ENCODE assay signal across 8 mouse cellular contexts in genomic region chr2:31194356-31195021, GRCm38 (mm10). TPM values are rescaled to one million over a fixed set of nuclear protein-coding genes. Genes with fewer than 3 reads are reported as not detected.
A peak's percentile ranks its signal among the peaks of the same experiment; 100 is the strongest.
DNase-seq lines count a peak whose midpoint lies in the region; ATAC-seq and TF ChIP-seq lines count a peak whose summit lies in the region.

No protein-coding gene starts in this region.

- DNase-seq in heart, adult 18-20 months, result peak; percentile 42 to 76
- no peak for DNase-seq in heart, postnatal 25 days (ENCODE audit: low spot score)
- peak; percentile 49 for DNase-seq in A20 (ENCODE audit: low read depth, low spot score)
- DNase-seq in fibroblast of lung, adult 2 months (ENCODE audit: low read depth), result peak; percentile 6
- DNase-seq in midbrain, postnatal 0 days (ENCODE audit: low spot score), result peak; percentile 80
- no peak for DNase-seq in gastrocnemius, adult 8-10 months (ENCODE audit: low spot score in 2 of 2)

- no peak overlapping the region for H3K27ac ChIP-seq in bone marrow, adult 2 months (ENCODE audit: control insufficient read depth, insufficient read depth, low read depth, low read length, poor library complexity)
- no peak overlapping the region for H3K27ac ChIP-seq in intestine, postnatal 0 days (ENCODE audit: low read depth, low read length)
- no peak overlapping the region for H3K27ac ChIP-seq in midbrain, postnatal 0 days (ENCODE audit: low read depth, low read length)

- H3K9me3 ChIP-seq in intestine, postnatal 0 days (ENCODE audit: control insufficient read depth), result no peaks in the 10 kb centered on the region
- no peaks in the 10 kb centered on the region for H3K9me3 ChIP-seq in midbrain, postnatal 0 days (ENCODE audit: low read length)

- TF ChIP-seq CTCF in bone marrow, adult 2 months (IDR thresholded peaks at IDR 0.05; ENCODE audit: control insufficient read depth, insufficient read depth, low read length), result peak; percentile 69
- peak; percentile 86 for TF ChIP-seq CTCF in intestine, postnatal 0 days (IDR thresholded peaks at IDR 0.05; ENCODE audit: low read depth)
- peak; percentile 89 for TF ChIP-seq CTCF in midbrain, postnatal 0 days (IDR thresholded peaks at IDR 0.05)

- H3K27me3 ChIP-seq in intestine, postnatal 0 days (replicated peaks; ENCODE audit: control insufficient read depth, insufficient read depth, low read length), result no peaks in the 10 kb centered on the region
- no peaks in the 10 kb centered on the region for H3K27me3 ChIP-seq in midbrain, postnatal 0 days (ENCODE audit: insufficient read depth, low read length)

- H3K9ac ChIP-seq in intestine, postnatal 0 days (ENCODE audit: low read depth, low read length), result no peak overlapping the region
- no peak overlapping the region for H3K9ac ChIP-seq in midbrain, postnatal 0 days (replicated peaks; ENCODE audit: low read length, poor library complexity, severe bottlenecking)

- intact Hi-C loops in heart, postnatal 25 days (cut with DNase I), result loop anchor here (1.0 to 2.0 kb wide), 3 partner anchors 97 to 188 kb away; no protein-coding TSS in a partner anchor

- no peak overlapping the region for H3K4me3 ChIP-seq in bone marrow, adult 2 months (replicated peaks; ENCODE audit: control insufficient read depth, low read depth, low read length)
- no peak overlapping the region for H3K4me3 ChIP-seq in intestine, postnatal 0 days (ENCODE audit: low read depth, low read length)
- no peak overlapping the region for H3K4me3 ChIP-seq in midbrain, postnatal 0 days (ENCODE audit: low read depth, low read length)

- H3K36me3 ChIP-seq in intestine, postnatal 0 days (ENCODE audit: control insufficient read depth, insufficient read depth), result peaks cover 74% of the 10 kb centered on the region
- peaks cover 42% of the 10 kb centered on the region for H3K36me3 ChIP-seq in midbrain, postnatal 0 days (ENCODE audit: insufficient read depth, low read length)

- 0 out of 2 replicates have a peak, but pooled peaks have one; percentile 14 for ATAC-seq in intestine, postnatal 0 days
- peak; percentile 44; the same call in 1 of the 2 replicates for ATAC-seq in midbrain, postnatal 0 days (ENCODE audit: low FRiP score)

- TF ChIP-seq POLR2A in bone marrow, adult 2 months (IDR thresholded peaks at IDR 0.05; ENCODE audit: borderline replicate concordance, control insufficient read depth, low read depth, low read length), result no peak

- no peak overlapping the region for H3K4me2 ChIP-seq in intestine, postnatal 0 days (replicated peaks; ENCODE audit: low read depth)
- no peak overlapping the region for H3K4me2 ChIP-seq in midbrain, postnatal 0 days (ENCODE audit: low read depth, low read length, poor library complexity, severe bottlenecking)

- no peaks in the 10 kb centered on the region for H3K4me1 ChIP-seq in bone marrow, adult 2 months (ENCODE audit: control insufficient read depth, insufficient read depth, low read length)
- no peaks in the 10 kb centered on the region for H3K4me1 ChIP-seq in intestine, postnatal 0 days (replicated peaks; ENCODE audit: control insufficient read depth, insufficient read depth, low read length)
- H3K4me1 ChIP-seq in midbrain, postnatal 0 days (ENCODE audit: insufficient read depth, low read length), result no peaks in the 10 kb centered on the region

- 67% methylated on average over 7 of the region's 7 CpGs for WGBS in bone marrow, adult 2 months
- 70% methylated on average over 7 of the region's 7 CpGs for WGBS in intestine, postnatal 0 days
- WGBS in midbrain, postnatal 0 days, result 67% methylated on average over 7 of the region's 7 CpGs

RNA-seq across cellular contexts. Expression of gene Gpr107, which starts 42.4 kb away (rescaled TPM):
- 10 to 100 TPM; 26.2 to 27.4 TPM for total RNA-seq in heart, adult 18-20 months (2021)
- 10 to 100 TPM; 33.1 to 35.1 TPM for total RNA-seq in heart, postnatal 25 days (2021)
- 21.0 and 27.9 TPM in 2 replicates for polyA plus RNA-seq in bone marrow, adult 2 months (2011; ENCODE audit: insufficient read depth, insufficient read length, low replicate concordance, missing spikeins)
- polyA plus RNA-seq in intestine, postnatal 0 days (2015; fragmentation: Nextera tagmentation; extraction: Ambion mirVana), result 46.8 and 48.3 TPM in 2 replicates
- total RNA-seq in midbrain, postnatal 0 days (2014; rRNA removed), result 46.7 and 47.3 TPM in 2 replicates
- 30.9 and 31.6 TPM in 2 replicates for polyA plus RNA-seq in midbrain, postnatal 0 days (2015; fragmentation: Nextera tagmentation; extraction: Ambion mirVana)
- 10 to 100 TPM; 23.1 to 26.2 (median 24.2) TPM for total RNA-seq in gastrocnemius, adult 8-10 months (2022)

RNA-seq across cellular contexts. Expression of gene Ncs1, which starts 51.1 kb away (rescaled TPM):
- total RNA-seq in heart, adult 18-20 months (2021), result 10 to 100 TPM; 12.2 to 12.7 TPM
- total RNA-seq in heart, postnatal 25 days (2021), result 10 to 100 TPM; 11.3 to 11.6 TPM
- polyA plus RNA-seq in bone marrow, adult 2 months (2011; ENCODE audit: insufficient read depth, insufficient read length, low replicate concordance, missing spikeins), result 0.49 TPM in 1 of 2 replicates, not detected in the other
- 8.4 and 8.5 TPM in 2 replicates for polyA plus RNA-seq in intestine, postnatal 0 days (2015; fragmentation: Nextera tagmentation; extraction: Ambion mirVana)
- total RNA-seq in midbrain, postnatal 0 days (2014; rRNA removed), result 190 and 202 TPM in 2 replicates
- polyA plus RNA-seq in midbrain, postnatal 0 days (2015; fragmentation: Nextera tagmentation; extraction: Ambion mirVana), result 181 and 183 TPM in 2 replicates
- total RNA-seq in gastrocnemius, adult 8-10 months (2022), result 1 to 10 TPM; 5.6 to 7.9 (median 6.2) TPM

RNA-seq across cellular contexts. Expression of gene Fnbp1, which starts 52.7 kb away (rescaled TPM):
- total RNA-seq in heart, adult 18-20 months (2021), result 10 to 100 TPM; 52.3 to 62.0 TPM
- total RNA-seq in heart, postnatal 25 days (2021), result 10 to 100 TPM; 50.0 to 53.4 TPM
- polyA plus RNA-seq in bone marrow, adult 2 months (2011; ENCODE audit: insufficient read depth, insufficient read length, low replicate concordance, missing spikeins), result 25.6 and 67.8 TPM in 2 replicates
- 10.4 and 11.8 TPM in 2 replicates for polyA plus RNA-seq in intestine, postnatal 0 days (2015; fragmentation: Nextera tagmentation; extraction: Ambion mirVana)
- total RNA-seq in midbrain, postnatal 0 days (2014; rRNA removed), result 22.1 and 23.6 TPM in 2 replicates
- polyA plus RNA-seq in midbrain, postnatal 0 days (2015; fragmentation: Nextera tagmentation; extraction: Ambion mirVana), result 25.2 and 30.7 TPM in 2 replicates
- total RNA-seq in gastrocnemius, adult 8-10 months (2022), result 1 to 10 TPM; 4.1 to 10.0 (median 7.6) TPM

Comparison
In these comparisons a context has a peak if more than half of its experiments do, and no peak if none do; other contexts are left out.
1. DNase-seq: peak in heart, adult 18-20 months (2 of 2), A20 (single experiment), fibroblast of lung, adult 2 months (single experiment) and midbrain, postnatal 0 days (single experiment); none in heart, postnatal 25 days (single experiment) and gastrocnemius, adult 8-10 months (0 of 2).
2. RNA of gene Ncs1, which starts 51.1 kb away (total RNA-seq): 190 to 202 TPM in midbrain, postnatal 0 days; 12.2 to 12.7 TPM in heart, adult 18-20 months, 11.3 to 11.6 TPM in heart, postnatal 25 days and 5.6 to 7.9 TPM in gastrocnemius, adult 8-10 months; every median in the first group is over 10 times any median in the second.
3. Peak in every context shown above with its lines, with median percentiles within 50 percentile points of each other: CTCF ChIP-seq.